8 mouse cellular contexts compared by ENCODE assay signal in the genomic region with DNA sequence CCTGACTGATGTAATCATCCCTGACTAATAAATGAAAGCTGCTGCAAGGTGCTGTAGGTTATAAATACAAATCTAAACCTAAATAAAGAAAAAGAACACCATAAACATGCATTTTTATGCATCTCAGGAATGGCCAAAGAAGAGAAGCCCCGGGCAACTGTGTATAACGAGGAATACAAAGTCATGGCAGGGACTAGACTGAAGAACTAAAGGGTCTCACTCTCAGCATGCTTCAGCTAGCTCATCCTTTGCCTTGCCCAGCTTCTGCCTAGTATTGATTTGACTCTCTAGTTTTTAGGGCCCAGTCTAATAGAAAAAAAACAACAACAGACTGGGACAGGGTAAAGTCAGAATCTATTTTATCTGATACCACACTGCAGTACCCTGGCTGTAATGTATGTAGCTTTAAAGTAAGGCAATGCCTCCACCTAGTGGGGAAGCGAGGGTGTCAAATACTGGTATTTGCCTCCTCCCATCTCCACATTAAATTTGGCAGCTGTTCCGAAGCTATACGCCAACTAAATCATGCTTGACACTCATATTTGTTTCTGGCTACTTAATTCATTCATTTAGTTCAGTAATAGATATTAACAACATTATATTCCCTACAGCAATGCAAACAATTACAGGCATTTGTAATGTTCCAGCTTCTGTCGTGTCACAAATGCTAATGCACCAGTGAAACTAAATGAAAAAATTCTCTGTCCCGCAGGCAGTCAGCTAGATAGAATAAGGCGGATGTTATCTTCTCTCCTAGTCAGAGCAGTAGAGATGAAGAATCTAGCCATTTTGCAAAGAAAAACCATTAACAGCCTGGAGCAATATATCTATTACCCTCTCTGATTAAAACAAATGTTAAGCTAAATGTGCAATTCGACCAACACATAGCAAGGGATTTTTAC. TPM values are rescaled to one million over a fixed set of nuclear protein-coding genes. Genes with fewer than 3 reads are reported as not detected.
DNase-seq lines count a peak whose midpoint lies in the region; TF ChIP-seq lines count a peak whose summit lies in the region.

No protein-coding gene starts in this region.

- TF ChIP-seq CTCF in thymus, adult 2 months (IDR thresholded peaks at IDR 0.05; ENCODE audit: borderline replicate concordance, control insufficient read depth, extremely low read depth, insufficient read depth, low read length, poor library complexity): no peak

- peak; percentile 23 for DNase-seq in thymus, postnatal 4 days
- no peak for DNase-seq in thymus, adult 2 months
- DNase-seq in cerebellum, postnatal 14 days: peak; percentile 66 to 72
- peak; percentile 59 to 84 for DNase-seq in frontal cortex, postnatal 36 days (ENCODE audit: low spot score in 2 of 2)
- peak; percentile 47 to 86 for DNase-seq in layer of hippocampus, adult 18-20 months (ENCODE audit: low spot score in 2 of 2)
- peak; percentile 52 for DNase-seq in lung, postnatal 36 days
- peak; percentile 60 for DNase-seq in right cerebral cortex, postnatal 4 days
- no peak for DNase-seq in urinary bladder, postnatal 25 days (ENCODE audit: low spot score)

- no peak for TF ChIP-seq POLR2A in thymus, adult 2 months (IDR thresholded peaks at IDR 0.05; ENCODE audit: control insufficient read depth, extremely low read depth, insufficient read depth, low read length, poor library complexity)

- 0 out of 2 replicates have a peak, but pooled peaks cover 1% of the 10 kb centered on the region for H3K4me1 ChIP-seq in thymus, adult 2 months (replicated peaks; ENCODE audit: control insufficient read depth, insufficient read depth, low read length)

- no peak overlapping the region for H3K27ac ChIP-seq in thymus, adult 2 months (ENCODE audit: control insufficient read depth, insufficient read depth, low read length)

- WGBS in thymus, adult 2 months: 55% methylated on average over 9 of the region's 9 CpGs

- no peak overlapping the region for H3K4me3 ChIP-seq in thymus, adult 2 months (ENCODE audit: control insufficient read depth, insufficient read depth, low read length)

- H3K27me3 ChIP-seq in thymus, adult 2 months (ENCODE audit: control insufficient read depth, insufficient read depth, low read length): no peaks in the 10 kb centered on the region

- no peaks in the 10 kb centered on the region for H3K36me3 ChIP-seq in thymus, adult 2 months (ENCODE audit: control insufficient read depth, insufficient read depth, low read length)

RNA-seq across cellular contexts. Expression of a gene that starts 28.8 kb away (rescaled TPM):
- polyA plus RNA-seq in thymus, adult 2 months (2012; rRNA removed): 1.9 and 2.4 TPM in 2 replicates
- total RNA-seq in layer of hippocampus, adult 18-20 months (2021): 10 to 100 TPM; 41.1 to 41.3 TPM

RNA-seq across cellular contexts. Expression of a gene that starts 39.8 kb away (rescaled TPM):
- polyA plus RNA-seq in thymus, adult 2 months (2012; rRNA removed): 8.1 and 10.5 TPM in 2 replicates
- 100 to 1,000 TPM; 122 to 123 TPM for total RNA-seq in layer of hippocampus, adult 18-20 months (2021)

Comparison
In these comparisons a context has a peak if more than half of its experiments do, and no peak if none do; other contexts are left out.
1. DNase-seq: peak in thymus, postnatal 4 days (single experiment), cerebellum, postnatal 14 days (2 of 2), frontal cortex, postnatal 36 days (2 of 2), layer of hippocampus, adult 18-20 months (2 of 2), lung, postnatal 36 days (single experiment) and right cerebral cortex, postnatal 4 days (single experiment); none in thymus, adult 2 months (single experiment) and urinary bladder, postnatal 25 days (single experiment).